Mouse (Mus musculus): ENCODE data around the gene Cers6. TPM values are rescaled to one million over a fixed set of nuclear protein-coding genes. Genes with fewer than 3 reads are reported as not detected.

Gene Cers6
- polyA plus RNA-seq, 1 experiment from 2014 or later, result 34.0 TPM

GRCm38 (mm10) chr2:69125425-69125824 is 264.2 kb downstream of the Cers6 start:
- H3K36me3 ChIP-seq (ENCODE audit: control insufficient read depth, insufficient read depth, low read length), result no peaks in the 10 kb centered on the region
- no peak for DNase-seq (ENCODE audit: low spot score, missing footprints)
- H3K27ac ChIP-seq (ENCODE audit: low read depth, low read length), result no peak overlapping the region
- no peak overlapping the region for H3K9ac ChIP-seq (ENCODE audit: low read length)
- H3K4me2 ChIP-seq, result no peak overlapping the region
- ATAC-seq (ENCODE audit: low FRiP score), result peak; percentile 61; the same call in 1 of the 2 replicates
- WGBS, result 48% methylated on average over 3 of the region's 3 CpGs
- H3K27me3 ChIP-seq (ENCODE audit: control insufficient read depth, insufficient read depth, low read length), result no peaks in the 10 kb centered on the region
- no peaks in the 10 kb centered on the region; the same call in 1 of the 2 replicates for H3K9me3 ChIP-seq (ENCODE audit: control insufficient read depth, low read length)
- H3K4me3 ChIP-seq (ENCODE audit: low read depth, low read length), result no peak overlapping the region
- peaks cover 11% of the 10 kb centered on the region; the same call in 1 of the 2 replicates for H3K4me1 ChIP-seq (ENCODE audit: control insufficient read depth, insufficient read depth, low read length)

- no peak for ATAC-seq (ENCODE audit: low FRiP score)
- Histone ChIP-seq H3K4me2 (no peak overlapping the region), H3K9ac (ENCODE audit: low read length) (no peak overlapping the region), H3K4me3 (ENCODE audit: low read depth, low read length) (no peak overlapping the region), H3K9me3 (ENCODE audit: control insufficient read depth, low read length) (no peaks in the 10 kb centered on the region; the same call in 1 of the 2 replicates), H3K4me1 (ENCODE audit: control insufficient read depth, insufficient read depth, low read length) (peaks cover 11% of the 10 kb centered on the region; the same call in 1 of the 2 replicates), H3K27me3 (ENCODE audit: control insufficient read depth, insufficient read depth, low read length) (no peaks in the 10 kb centered on the region), H3K27ac (ENCODE audit: low read depth, low read length) (peak overlapping the region; percentile 30; the same call in 1 of the 2 replicates), H3K36me3 (ENCODE audit: control insufficient read depth, insufficient read depth, low read length) (no peaks in the 10 kb centered on the region)
- 83% methylated on average over 7 of the region's 7 CpGs for WGBS
- DNase-seq (ENCODE audit: low spot score, missing footprints), result no peak
These were observed 267.1 kb downstream of the Cers6 start for GRCm38 (mm10) chr2:69128321-69128720.

- H3K4me2 ChIP-seq, result no peak overlapping the region
- H3K9ac ChIP-seq (ENCODE audit: low read length), result no peak overlapping the region
- no peaks in the 10 kb centered on the region for H3K27me3 ChIP-seq (ENCODE audit: control insufficient read depth, insufficient read depth, low read length)
- DNase-seq (ENCODE audit: low spot score, missing footprints) (peak; percentile 90), ATAC-seq (ENCODE audit: low FRiP score) (peak; percentile 89)
- peak overlapping the region; percentile 30; the same call in 1 of the 2 replicates for H3K27ac ChIP-seq (ENCODE audit: low read depth, low read length)
- H3K4me3 ChIP-seq (ENCODE audit: low read depth, low read length), result no peak overlapping the region
- peaks cover 11% of the 10 kb centered on the region; the same call in 1 of the 2 replicates for H3K4me1 ChIP-seq (ENCODE audit: control insufficient read depth, insufficient read depth, low read length)
- no peaks in the 10 kb centered on the region for H3K36me3 ChIP-seq (ENCODE audit: control insufficient read depth, insufficient read depth, low read length)
- 29% methylated on average over 10 of the region's 10 CpGs for WGBS
- no peaks in the 10 kb centered on the region; the same call in 1 of the 2 replicates for H3K9me3 ChIP-seq (ENCODE audit: control insufficient read depth, low read length)
These were observed 267.7 kb downstream of the Cers6 start for GRCm38 (mm10) chr2:69128921-69129395.

- no peak for DNase-seq (ENCODE audit: low spot score, missing footprints)
- H3K27ac ChIP-seq (ENCODE audit: low read depth, low read length), result no peak overlapping the region
- H3K4me2 ChIP-seq, result no peak overlapping the region
- peaks cover 11% of the 10 kb centered on the region; the same call in 1 of the 2 replicates for H3K4me1 ChIP-seq (ENCODE audit: control insufficient read depth, insufficient read depth, low read length)
- 59% methylated on average over 7 of the region's 7 CpGs for WGBS
- no peaks in the 10 kb centered on the region for H3K36me3 ChIP-seq (ENCODE audit: control insufficient read depth, insufficient read depth, low read length)
- ATAC-seq (ENCODE audit: low FRiP score), result peak; percentile 16; the same call in 1 of the 2 replicates
- H3K9ac ChIP-seq (ENCODE audit: low read length), result no peak overlapping the region
- H3K27me3 ChIP-seq (ENCODE audit: control insufficient read depth, insufficient read depth, low read length), result no peaks in the 10 kb centered on the region
- no peak overlapping the region for H3K4me3 ChIP-seq (ENCODE audit: low read depth, low read length)
- H3K9me3 ChIP-seq (ENCODE audit: control insufficient read depth, low read length), result no peaks in the 10 kb centered on the region; the same call in 1 of the 2 replicates
These were observed 268.4 kb downstream of the Cers6 start for GRCm38 (mm10) chr2:69129425-69130210.

- WGBS, result 62% methylated on average over 3 of the region's 3 CpGs
- no peaks in the 10 kb centered on the region for H3K9me3 ChIP-seq (ENCODE audit: control insufficient read depth, low read length)
- H3K4me1 ChIP-seq (ENCODE audit: control insufficient read depth, insufficient read depth, low read length), result peaks cover 8% of the 10 kb centered on the region; the same call in 1 of the 2 replicates
- peak; percentile 57; the same call in 1 of the 2 replicates for ATAC-seq (ENCODE audit: low FRiP score)
- H3K27me3 ChIP-seq (ENCODE audit: control insufficient read depth, insufficient read depth, low read length), result no peaks in the 10 kb centered on the region
- no peaks in the 10 kb centered on the region for H3K36me3 ChIP-seq (ENCODE audit: control insufficient read depth, insufficient read depth, low read length)
- no peak overlapping the region for H3K9ac ChIP-seq (ENCODE audit: low read length)
- no peak overlapping the region for H3K4me3 ChIP-seq (ENCODE audit: low read depth, low read length)
- DNase-seq (ENCODE audit: low spot score, missing footprints), result no peak
- H3K27ac ChIP-seq (ENCODE audit: low read depth, low read length), result no peak overlapping the region
- no peak overlapping the region for H3K4me2 ChIP-seq
These were observed 270.8 kb downstream of the Cers6 start for GRCm38 (mm10) chr2:69132046-69132445.

GRCm38 (mm10) chr2:69132488-69133040 is 271.3 kb downstream of the Cers6 start:
- ATAC-seq (ENCODE audit: low FRiP score) (no peak), DNase-seq (ENCODE audit: low spot score, missing footprints) (no peak)
- H3K9ac ChIP-seq (ENCODE audit: low read length), result no peak overlapping the region
- no peaks in the 10 kb centered on the region for H3K27me3 ChIP-seq (ENCODE audit: control insufficient read depth, insufficient read depth, low read length)
- no peak overlapping the region for H3K27ac ChIP-seq (ENCODE audit: low read depth, low read length)
- WGBS, result 37% methylated on average over 5 of the region's 5 CpGs
- H3K4me2 ChIP-seq, result no peak overlapping the region
- H3K4me3 ChIP-seq (ENCODE audit: low read depth, low read length), result no peak overlapping the region
- H3K36me3 ChIP-seq (ENCODE audit: control insufficient read depth, insufficient read depth, low read length), result no peaks in the 10 kb centered on the region
- no peaks in the 10 kb centered on the region for H3K9me3 ChIP-seq (ENCODE audit: control insufficient read depth, low read length)
- H3K4me1 ChIP-seq (ENCODE audit: control insufficient read depth, insufficient read depth, low read length), result peaks cover 8% of the 10 kb centered on the region; the same call in 1 of the 2 replicates

GRCm38 (mm10) chr2:69134186-69134585 is 272.9 kb downstream of the Cers6 start:
- Histone ChIP-seq H3K4me1 (ENCODE audit: control insufficient read depth, insufficient read depth, low read length) (peaks cover 4% of the 10 kb centered on the region; the same call in 1 of the 2 replicates), H3K36me3 (ENCODE audit: control insufficient read depth, insufficient read depth, low read length) (no peaks in the 10 kb centered on the region)

GRCm38 (mm10) chr2:69134937-69135336 is 273.7 kb downstream of the Cers6 start:
- Histone ChIP-seq H3K4me1 (ENCODE audit: control insufficient read depth, insufficient read depth, low read length) (no peaks in the 10 kb centered on the region), H3K4me3 (ENCODE audit: low read depth, low read length) (no peak overlapping the region), H3K27ac (ENCODE audit: low read depth, low read length) (no peak overlapping the region), H3K9me3 (ENCODE audit: control insufficient read depth, low read length) (no peaks in the 10 kb centered on the region), H3K27me3 (ENCODE audit: control insufficient read depth, insufficient read depth, low read length) (no peaks in the 10 kb centered on the region), H3K36me3 (ENCODE audit: control insufficient read depth, insufficient read depth, low read length) (no peaks in the 10 kb centered on the region), H3K9ac (ENCODE audit: low read length) (no peak overlapping the region), H3K4me2 (no peak overlapping the region)
- WGBS, result 85% methylated on average over 9 of the region's 9 CpGs
- no peak for DNase-seq (ENCODE audit: low spot score, missing footprints)
- ATAC-seq (ENCODE audit: low FRiP score), result no peak

More at GRCm38 (mm10) chr2:69134186-69134585, 272.9 kb downstream of the Cers6 start:
- Histone ChIP-seq H3K27me3 (ENCODE audit: control insufficient read depth, insufficient read depth, low read length) (no peaks in the 10 kb centered on the region), H3K9ac (ENCODE audit: low read length) (no peak overlapping the region), H3K4me3 (ENCODE audit: low read depth, low read length) (no peak overlapping the region), H3K27ac (ENCODE audit: low read depth, low read length) (no peak overlapping the region), H3K9me3 (ENCODE audit: control insufficient read depth, low read length) (no peaks in the 10 kb centered on the region), H3K4me2 (no peak overlapping the region)
- DNase-seq (ENCODE audit: low spot score, missing footprints) (no peak), ATAC-seq (ENCODE audit: low FRiP score) (no peak)
- 81% methylated on average over 1 of the region's 1 CpGs for WGBS
